In the genomic region with DNA sequence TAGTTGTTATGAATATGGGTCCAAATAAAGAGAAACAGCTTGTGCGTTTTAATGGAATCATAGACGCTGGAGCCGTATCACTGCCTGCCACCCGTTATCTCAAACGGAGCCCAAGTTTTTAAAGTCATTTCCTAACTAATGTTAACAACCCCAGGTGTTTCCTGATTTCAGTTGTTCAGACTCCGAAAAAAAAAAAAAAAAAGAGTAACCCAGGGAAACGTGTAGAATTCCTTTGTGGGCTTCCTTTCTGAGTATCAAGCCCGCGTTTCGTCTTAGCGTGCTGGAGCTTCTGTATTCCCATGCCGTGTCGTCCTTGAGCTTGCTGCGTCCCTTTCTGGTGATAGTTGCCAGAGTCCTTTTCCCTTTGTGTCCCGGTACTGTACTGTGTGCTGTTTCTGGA, we compare ENCODE assay signal across 14 mouse cellular contexts. TPM values are rescaled to one million over a fixed set of nuclear protein-coding genes. Genes with fewer than 3 reads are reported as not detected.
A peak's percentile ranks its signal among the peaks of the same experiment; 100 is the strongest.
DNase-seq lines count a peak whose midpoint lies in the region; ATAC-seq lines count a peak whose summit lies in the region.
"Had no signal": no experiment of that assay in that cellular context is flagged by ENCODE, and none has a peak within 500 bp of the region (broad histone marks: within the 10 kb centered on the region; RNA-seq: fewer than 3 reads in every experiment).

No protein-coding gene starts in this region.

- no peaks in the 10 kb centered on the region for H3K27me3 ChIP-seq in lung, embryonic 15.5 days
- H3K27me3 ChIP-seq: neural tube, embryonic 12.5 days had no signal

- no peak for DNase-seq in lung, postnatal 14 days
- DNase-seq in kidney, postnatal 14 days, result peak; percentile 33
- no peak for DNase-seq in B cell, adult 2 months
- DNase-seq in yolk sac, embryonic 10.5 days (ENCODE audit: low spot score), result no peak
- DNase-seq in spleen, adult 12 weeks (ENCODE audit: low spot score), result no peak
- DNase-seq: adrenal gland, adult 2 months; embryo, embryonic 11 days; gastrocnemius, postnatal 14 days; right cerebral cortex, postnatal 4 days; thymus, adult 18-20 months had no signal

- ATAC-seq in lung, embryonic 15.5 days (ENCODE audit: borderline replicate concordance, extremely low read depth, low FRiP score, low TSS enrichment), result no peak
- ATAC-seq in granulocyte monocyte progenitor cell, adult 5-6 weeks (replicated peaks; ENCODE audit: poor library complexity, severe bottlenecking), result peak; percentile 54
- ATAC-seq in megakaryocyte progenitor cell, adult 5-6 weeks (replicated peaks; ENCODE audit: poor library complexity), result peak; percentile 74

- peak overlapping the region; percentile 22; the same call in 1 of the 2 replicates for H3K9ac ChIP-seq in lung, embryonic 15.5 days
- H3K9ac ChIP-seq: neural tube, embryonic 12.5 days had no signal

- H3K4me3 ChIP-seq in lung, embryonic 15.5 days, result no peak overlapping the region
- H3K4me3 ChIP-seq: neural tube, embryonic 12.5 days had no signal

- H3K27ac ChIP-seq in lung, embryonic 15.5 days, result peak overlapping the region; percentile 72
- H3K27ac ChIP-seq: neural tube, embryonic 12.5 days had no signal

- H3K9me3 ChIP-seq in lung, embryonic 15.5 days, result no peaks in the 10 kb centered on the region
- H3K9me3 ChIP-seq: neural tube, embryonic 12.5 days had no signal

- 0 out of 2 replicates have a peak overlapping the region, but pooled peaks have one; percentile 13 for H3K4me2 ChIP-seq in lung, embryonic 15.5 days
- H3K4me2 ChIP-seq: neural tube, embryonic 12.5 days had no signal

- H3K4me1 ChIP-seq in lung, embryonic 15.5 days, result no peaks in the 10 kb centered on the region
- H3K4me1 ChIP-seq: neural tube, embryonic 12.5 days had no signal

- WGBS in lung, embryonic 15.5 days, result 45% methylated on average over 15 of the region's 15 CpGs

- no peaks in the 10 kb centered on the region for H3K36me3 ChIP-seq in lung, embryonic 15.5 days
- H3K36me3 ChIP-seq: neural tube, embryonic 12.5 days had no signal

RNA-seq across cellular contexts. Expression of a gene that starts 10.0 kb away (rescaled TPM):
- polyA plus RNA-seq in lung, embryonic 15.5 days (2015; fragmentation: Nextera tagmentation; extraction: Ambion mirVana), result 15.8 and 16.4 TPM in 2 replicates
- total RNA-seq in granulocyte monocyte progenitor cell, adult 5-6 weeks (2014; fragmentation: Nextera tagmentation), result 0.99 and 1.6 TPM in 2 replicates
- 2.6 and 5.3 TPM in 2 replicates for total RNA-seq in granulocyte monocyte progenitor cell, adult 5-6 weeks (2017)
- 4.2 and 7.5 TPM in 2 replicates for total RNA-seq in megakaryocyte progenitor cell, adult 5-6 weeks (2015)
- 4.5 and 4.9 TPM in 2 replicates for total RNA-seq in megakaryocyte progenitor cell, adult 5-6 weeks (2017)

RNA-seq across cellular contexts. Expression of a gene that starts 28.4 kb away (rescaled TPM):
- polyA plus RNA-seq in lung, embryonic 15.5 days (2015; fragmentation: Nextera tagmentation; extraction: Ambion mirVana), result 7.2 and 8.1 TPM in 2 replicates
- not detected in 2 replicates for total RNA-seq in granulocyte monocyte progenitor cell, adult 5-6 weeks (2014; fragmentation: Nextera tagmentation)
- not detected in 2 replicates for total RNA-seq in granulocyte monocyte progenitor cell, adult 5-6 weeks (2017)
- total RNA-seq in megakaryocyte progenitor cell, adult 5-6 weeks (2015), result not detected in 2 replicates
- total RNA-seq in megakaryocyte progenitor cell, adult 5-6 weeks (2017), result not detected in 2 replicates
